Mouse (Mus musculus) left cerebral cortex, postnatal 10 days (tissue): Measurements from ENCODE around the gene Herc4. TPM values are rescaled to one million over a fixed set of nuclear protein-coding genes. Genes with fewer than 3 reads are reported as not detected.
"Not testable (repeated sequence)": the region's sequence is repeated elsewhere in the genome, so short reads cannot be mapped to it uniquely, and the experiment has no call there.

ENCODE experiments used
- DNase-seq, 2 experiments: peaks; one replicate each; pipeline ENCODE4 v3.0.0; 2021 to 2022; ENCODE audit warnings: low spot score in 2 of 2, mixed read lengths in 1 of 2; ENCODE audit errors: extremely low spot score in 1 of 2
- intact Hi-C: fragments of 180-260 bp; cut with DNase I; formaldehyde crosslinking; loops from one replicate; pipeline ENCODE4 v1.15.1; 2025
- total RNA-seq, 2 experiments: library from RNA; stranded (reverse); gene quantifications; 2 replicates each; pipeline ENCODE4 v1.2.3; 2021

The Herc4 gene
- total RNA-seq, 2 experiments from 2014 or later, result 40.6 to 43.6 TPM

GRCm38 (mm10) chr10:63337951-63338836, 94.6 kb downstream of the Herc4 start:
- peak; percentile 6 to 75 for DNase-seq
- intact Hi-C loops, result loop anchor here (5.0 kb wide), 1 partner anchor 39 kb away; no protein-coding TSS in a partner anchor

GRCm38 (mm10) chr10:63338914-63339643, 95.5 kb downstream of the Herc4 start:
- DNase-seq, result peak; percentile 79 to 93
- intact Hi-C loops, result loop anchor here (5.0 kb wide), 1 partner anchor 38 kb away; no protein-coding TSS in a partner anchor

- DNase-seq, result no peak
- intact Hi-C loops, result no loop called here
These were observed 97.7 kb downstream of the Herc4 start for GRCm38 (mm10) chr10:63341351-63341750.

GRCm38 (mm10) chr10:63344751-63345150, 101.1 kb downstream of the Herc4 start:
- no peak for DNase-seq
- intact Hi-C loops, result no loop called here

- intact Hi-C loops, result no loop called here
- DNase-seq, result no peak
These were observed 104.7 kb downstream of the Herc4 start for GRCm38 (mm10) chr10:63348291-63348690.

- intact Hi-C loops, result no loop called here
- DNase-seq, result no peak
These were observed 107.1 kb downstream of the Herc4 start for GRCm38 (mm10) chr10:63350666-63351065.

- intact Hi-C loops, DNase-seq: not testable (repeated sequence)
These were observed 107.5 kb downstream of the Herc4 start for GRCm38 (mm10) chr10:63351099-63351498.

- peak in 1 of 2 experiments; percentile 16 for DNase-seq
- intact Hi-C loops, result no loop called here
These were observed 108.5 kb downstream of the Herc4 start for GRCm38 (mm10) chr10:63352111-63352510.

- DNase-seq, result no peak
- intact Hi-C loops, result no loop called here
These were observed 116.9 kb downstream of the Herc4 start for GRCm38 (mm10) chr10:63360502-63360901.

- intact Hi-C loops, result no loop called here
These were observed 122.4 kb downstream of the Herc4 start for GRCm38 (mm10) chr10:63365918-63366455.

GRCm38 (mm10) chr10:63367386-63367785, 123.8 kb downstream of the Herc4 start:
- intact Hi-C loops, result no loop called here
- DNase-seq, result no peak

More at GRCm38 (mm10) chr10:63365918-63366455, 122.4 kb downstream of the Herc4 start:
- DNase-seq, result no peak

Other genes with a start within 250 kb of the Herc4 start
- gene Hnrnph3, start 219.6 kb upstream of the Herc4 start, total RNA-seq, result 10 to 100 TPM; 32.0 to 35.9 TPM
- gene Pbld2, start 219.5 kb upstream of the Herc4 start, total RNA-seq, result 1 to 10 TPM; 2.2 to 2.3 TPM
- under 1 TPM in 1 of 2 experiments, not detected in 1; 0.14 TPM for gene Pbld1, start 183.6 kb upstream of the Herc4 start, total RNA-seq
- 1 to 10 TPM; 1.6 to 1.9 TPM for gene Atoh7, start 144.2 kb upstream of the Herc4 start, total RNA-seq
- 1 to 10 TPM; 5.6 to 7.5 TPM for gene Mypn, start 39.9 kb upstream of the Herc4 start, total RNA-seq
- 10 to 100 TPM; 12.8 TPM for gene Sirt1, start 137.9 kb downstream of the Herc4 start, total RNA-seq
- gene Dnajc12, start 138.6 kb downstream of the Herc4 start, total RNA-seq, result 10 to 100 TPM in 1 of 2 experiments, 1 to 10 TPM in 1; 9.0 to 13.0 TPM
- not detected for gene Gm7075, start 178.0 kb downstream of the Herc4 start, total RNA-seq
- 1 to 10 TPM; 1.4 TPM for gene Ctnna3, start 186.3 kb downstream of the Herc4 start, total RNA-seq